Mouse (Mus musculus) heart, postnatal 0 days (tissue): ENCODE measurements around the gene Tnr.

Experiments
- CTCF ChIP-seq: IDR thresholded peaks from 2 replicates; pipeline ENCODE4 v1.5.1; 2016; ENCODE audit warnings: antibody characterized with exemption, control low read depth, low read depth
- EP300 ChIP-seq: IDR thresholded peaks from 2 replicates; pipeline ENCODE4 v1.6.1; 2016; ENCODE audit warnings: antibody characterized with exemption, low read depth

- no peak for TF ChIP-seq CTCF
- no peak for TF ChIP-seq EP300
These were observed 115.8 kb downstream of the Tnr start for GRCm38 (mm10) chr1:159639408-159639807.
